Mouse (Mus musculus): ENCODE results near the gene Olfr356. TPM values are rescaled to one million over a fixed set of nuclear protein-coding genes. Genes with fewer than 3 reads are reported as not detected.

The Olfr356 gene
- not detected in 2 replicates for total RNA-seq (2014; rRNA removed)
- polyA plus RNA-seq (2015; fragmentation: Nextera tagmentation; extraction: Ambion mirVana) = not detected in 2 replicates

- Histone ChIP-seq H3K36me3 (ENCODE audit: insufficient read depth, low read length) (no peaks in the 10 kb centered on the region), H3K4me3 (ENCODE audit: low read depth, low read length) (no peak within 1 kb of the TSS), H3K9ac (replicated peaks; ENCODE audit: low read length, poor library complexity, severe bottlenecking) (no peak within 1 kb of the TSS), H3K9me3 (ENCODE audit: low read length) (peaks cover 5% of the 10 kb centered on the region; the same call in 1 of the 2 replicates), H3K27ac (ENCODE audit: low read depth, low read length) (no peak within 1 kb of the TSS), H3K27me3 (ENCODE audit: insufficient read depth, low read length) (no peaks in the 10 kb centered on the region), H3K4me2 (ENCODE audit: low read depth, low read length, poor library complexity, severe bottlenecking) (no peak within 1 kb of the TSS), H3K4me1 (ENCODE audit: insufficient read depth, low read length) (no peaks in the 10 kb centered on the region)
- no peak for DNase-seq (ENCODE audit: low spot score)
- ATAC-seq (ENCODE audit: low FRiP score) = no peak
- no peak for TF ChIP-seq CTCF (IDR thresholded peaks at IDR 0.05)
- 79% methylated on average over 2 of the region's 2 CpGs for WGBS
These were observed at the start of gene Olfr356 for GRCm38 (mm10) chr2:36936821-36937220. TSS of gene Olfr356 (plus strand) at chr2:36937121.

- Histone ChIP-seq H3K4me3 (ENCODE audit: low read depth, low read length) (no peak within 1 kb of the TSS), H3K27me3 (ENCODE audit: insufficient read depth, low read length) (no peaks in the 10 kb centered on the region), H3K27ac (ENCODE audit: low read depth, low read length) (no peak within 1 kb of the TSS), H3K4me1 (ENCODE audit: insufficient read depth, low read length) (no peaks in the 10 kb centered on the region), H3K36me3 (ENCODE audit: insufficient read depth, low read length) (no peaks in the 10 kb centered on the region), H3K9me3 (ENCODE audit: low read length) (0 out of 2 replicates have a peak, but pooled peaks cover 14% of the 10 kb centered on the region), H3K4me2 (ENCODE audit: low read depth, low read length, poor library complexity, severe bottlenecking) (no peak within 1 kb of the TSS), H3K9ac (replicated peaks; ENCODE audit: low read length, poor library complexity, severe bottlenecking) (no peak within 1 kb of the TSS)
- ATAC-seq (ENCODE audit: low FRiP score) = no peak
- TF ChIP-seq CTCF (IDR thresholded peaks at IDR 0.05) = no peak
- DNase-seq (ENCODE audit: low spot score) = no peak
These were observed 44.1 kb upstream of the Olfr356 start, which contains the start of gene Olfr353 for GRCm38 (mm10) chr2:36892836-36893235. TSS of gene Olfr353 (minus strand) at chr2:36892936.

GRCm38 (mm10) chr2:36897114-36897513, 39.8 kb upstream of the Olfr356 start:
- Histone ChIP-seq H3K4me3 (ENCODE audit: low read depth, low read length) (no peak overlapping the region), H3K27ac (ENCODE audit: low read depth, low read length) (no peak overlapping the region), H3K9me3 (ENCODE audit: low read length) (peaks cover 19% of the 10 kb centered on the region; the same call in 1 of the 2 replicates), H3K4me2 (ENCODE audit: low read depth, low read length, poor library complexity, severe bottlenecking) (no peak overlapping the region), H3K36me3 (ENCODE audit: insufficient read depth, low read length) (no peaks in the 10 kb centered on the region), H3K9ac (replicated peaks; ENCODE audit: low read length, poor library complexity, severe bottlenecking) (no peak overlapping the region), H3K27me3 (ENCODE audit: insufficient read depth, low read length) (no peaks in the 10 kb centered on the region), H3K4me1 (ENCODE audit: insufficient read depth, low read length) (no peaks in the 10 kb centered on the region)
- TF ChIP-seq CTCF (IDR thresholded peaks at IDR 0.05) = no peak
- DNase-seq (ENCODE audit: low spot score) = no peak
- ATAC-seq (ENCODE audit: low FRiP score) = no peak

- H3K9me3 ChIP-seq (ENCODE audit: low read length) = peaks cover 20% of the 10 kb centered on the region
- no peak for TF ChIP-seq CTCF (IDR thresholded peaks at IDR 0.05)
- H3K36me3 ChIP-seq (ENCODE audit: insufficient read depth, low read length) = no peaks in the 10 kb centered on the region
- H3K9ac ChIP-seq (replicated peaks; ENCODE audit: low read length, poor library complexity, severe bottlenecking) = no peak within 1 kb of the TSS
- no peak within 1 kb of the TSS for H3K27ac ChIP-seq (ENCODE audit: low read depth, low read length)
- H3K4me1 ChIP-seq (ENCODE audit: insufficient read depth, low read length) = no peaks in the 10 kb centered on the region
- no peak for ATAC-seq (ENCODE audit: low FRiP score)
- no peaks in the 10 kb centered on the region for H3K27me3 ChIP-seq (ENCODE audit: insufficient read depth, low read length)
- H3K4me3 ChIP-seq (ENCODE audit: low read depth, low read length) = no peak within 1 kb of the TSS
- H3K4me2 ChIP-seq (ENCODE audit: low read depth, low read length, poor library complexity, severe bottlenecking) = no peak within 1 kb of the TSS
- no peak for DNase-seq (ENCODE audit: low spot score)
These were observed 31.5 kb upstream of the Olfr356 start, which contains the start of gene Olfr354 for GRCm38 (mm10) chr2:36905380-36905779. TSS of gene Olfr354 (plus strand) at chr2:36905680.

- DNase-seq (ENCODE audit: low spot score) (no peak), ATAC-seq (ENCODE audit: low FRiP score) (no peak)
- Histone ChIP-seq H3K4me1 (ENCODE audit: insufficient read depth, low read length) (no peaks in the 10 kb centered on the region), H3K36me3 (ENCODE audit: insufficient read depth, low read length) (no peaks in the 10 kb centered on the region), H3K4me2 (ENCODE audit: low read depth, low read length, poor library complexity, severe bottlenecking) (no peak within 1 kb of the TSS), H3K9ac (replicated peaks; ENCODE audit: low read length, poor library complexity, severe bottlenecking) (no peak within 1 kb of the TSS), H3K9me3 (ENCODE audit: low read length) (0 out of 2 replicates have a peak, but pooled peaks cover 4% of the 10 kb centered on the region), H3K27ac (ENCODE audit: low read depth, low read length) (no peak within 1 kb of the TSS), H3K27me3 (ENCODE audit: insufficient read depth, low read length) (no peaks in the 10 kb centered on the region), H3K4me3 (ENCODE audit: low read depth, low read length) (no peak within 1 kb of the TSS)
- TF ChIP-seq CTCF (IDR thresholded peaks at IDR 0.05) = no peak
These were observed 8.1 kb upstream of the Olfr356 start, which contains the start of gene Olfr355 for GRCm38 (mm10) chr2:36928797-36929196. TSS of gene Olfr355 (minus strand) at chr2:36928897.

Other genes with a start within 250 kb of the Olfr356 start
- not detected in 2 replicates for gene Olfr347, start 205.2 kb upstream of the Olfr356 start, total RNA-seq (2014; rRNA removed)
- gene Olfr347, start 205.2 kb upstream of the Olfr356 start, polyA plus RNA-seq (2015; fragmentation: Nextera tagmentation; extraction: Ambion mirVana) = not detected in 2 replicates
- gene Olfr348, start 152.8 kb upstream of the Olfr356 start, total RNA-seq (2014; rRNA removed) = not detected in 2 replicates
- not detected in 2 replicates for gene Olfr348, start 152.8 kb upstream of the Olfr356 start, polyA plus RNA-seq (2015; fragmentation: Nextera tagmentation; extraction: Ambion mirVana)
- gene Olfr50, start 146.6 kb upstream of the Olfr356 start, total RNA-seq (2014; rRNA removed) = not detected in 2 replicates
- not detected in 2 replicates for gene Olfr50, start 146.6 kb upstream of the Olfr356 start, polyA plus RNA-seq (2015; fragmentation: Nextera tagmentation; extraction: Ambion mirVana)
- gene Olfr3, start 120.1 kb upstream of the Olfr356 start, total RNA-seq (2014; rRNA removed) = not detected in 2 replicates
- gene Olfr3, start 120.1 kb upstream of the Olfr356 start, polyA plus RNA-seq (2015; fragmentation: Nextera tagmentation; extraction: Ambion mirVana) = not detected in 2 replicates
- not detected in 2 replicates for gene Olfr350, start 90.8 kb upstream of the Olfr356 start, total RNA-seq (2014; rRNA removed)
- gene Olfr350, start 90.8 kb upstream of the Olfr356 start, polyA plus RNA-seq (2015; fragmentation: Nextera tagmentation; extraction: Ambion mirVana) = not detected in 2 replicates
- not detected in 2 replicates for gene Olfr351, start 74.5 kb upstream of the Olfr356 start, total RNA-seq (2014; rRNA removed)
- gene Olfr351, start 74.5 kb upstream of the Olfr356 start, polyA plus RNA-seq (2015; fragmentation: Nextera tagmentation; extraction: Ambion mirVana) = not detected in 2 replicates
- gene Olfr352, start 68.7 kb upstream of the Olfr356 start, total RNA-seq (2014; rRNA removed) = not detected in 2 replicates
- gene Olfr352, start 68.7 kb upstream of the Olfr356 start, polyA plus RNA-seq (2015; fragmentation: Nextera tagmentation; extraction: Ambion mirVana) = not detected in 2 replicates
- gene Olfr353, start 44.2 kb upstream of the Olfr356 start, total RNA-seq (2014; rRNA removed) = not detected in 2 replicates
- not detected in 2 replicates for gene Olfr353, start 44.2 kb upstream of the Olfr356 start, polyA plus RNA-seq (2015; fragmentation: Nextera tagmentation; extraction: Ambion mirVana)
- not detected in 2 replicates for gene Olfr354, start 31.4 kb upstream of the Olfr356 start, total RNA-seq (2014; rRNA removed)
- gene Olfr354, start 31.4 kb upstream of the Olfr356 start, polyA plus RNA-seq (2015; fragmentation: Nextera tagmentation; extraction: Ambion mirVana) = not detected in 2 replicates
- not detected in 2 replicates for gene Olfr355, start 8.2 kb upstream of the Olfr356 start, total RNA-seq (2014; rRNA removed)
- gene Olfr355, start 8.2 kb upstream of the Olfr356 start, polyA plus RNA-seq (2015; fragmentation: Nextera tagmentation; extraction: Ambion mirVana) = not detected in 2 replicates
- not detected in 2 replicates for gene Olfr357, start 56.7 kb downstream of the Olfr356 start, total RNA-seq (2014; rRNA removed)
- not detected in 2 replicates for gene Olfr357, start 56.7 kb downstream of the Olfr356 start, polyA plus RNA-seq (2015; fragmentation: Nextera tagmentation; extraction: Ambion mirVana)
- gene Olfr358, start 72.2 kb downstream of the Olfr356 start, total RNA-seq (2014; rRNA removed) = not detected in 2 replicates
- gene Olfr358, start 72.2 kb downstream of the Olfr356 start, polyA plus RNA-seq (2015; fragmentation: Nextera tagmentation; extraction: Ambion mirVana) = not detected in 2 replicates
- gene Olfr360, start 128.6 kb downstream of the Olfr356 start, total RNA-seq (2014; rRNA removed) = not detected in 2 replicates
- gene Olfr360, start 128.6 kb downstream of the Olfr356 start, polyA plus RNA-seq (2015; fragmentation: Nextera tagmentation; extraction: Ambion mirVana) = not detected in 2 replicates
- not detected in 2 replicates for gene Olfr361, start 152.2 kb downstream of the Olfr356 start, total RNA-seq (2014; rRNA removed)
- not detected in 2 replicates for gene Olfr361, start 152.2 kb downstream of the Olfr356 start, polyA plus RNA-seq (2015; fragmentation: Nextera tagmentation; extraction: Ambion mirVana)
- not detected in 2 replicates for gene Olfr362, start 180.8 kb downstream of the Olfr356 start, total RNA-seq (2014; rRNA removed)
- not detected in 2 replicates for gene Olfr362, start 180.8 kb downstream of the Olfr356 start, polyA plus RNA-seq (2015; fragmentation: Nextera tagmentation; extraction: Ambion mirVana)
- not detected in 2 replicates for gene Olfr364-ps1, start 202.2 kb downstream of the Olfr356 start, total RNA-seq (2014; rRNA removed)
- not detected in 2 replicates for gene Olfr364-ps1, start 202.2 kb downstream of the Olfr356 start, polyA plus RNA-seq (2015; fragmentation: Nextera tagmentation; extraction: Ambion mirVana)

Measured in midbrain, postnatal 0 days (tissue).